Mouse (Mus musculus) embryonic facial prominence, embryonic 14.5 days (tissue): ENCODE results near the gene Slc16a1. TPM values are rescaled to one million over a fixed set of nuclear protein-coding genes. Genes with fewer than 3 reads are reported as not detected.
A peak's percentile ranks its signal among the peaks of the same experiment; 100 is the strongest.

Experiments used
- ATAC-seq: fragments of 200-750 bp; cut with Nextera tagmentation; 2 replicates; pipeline ENCODE4 v1.8.0; 2017; ENCODE audit warnings: low read depth, moderate number of reproducible peaks, moderate TSS enrichment
- DNase-seq: peaks from one replicate; pipeline ENCODE4 v3.0.0-alpha.2; 2015; ENCODE audit warnings: low spot score
- H3K27ac ChIP-seq: fragments of 300-500 bp; sonication (generic); replicated peaks from 2 replicates; pipeline ENCODE4 v1.5.1; 2014; ENCODE audit warnings: low read depth, mild to moderate bottlenecking, low read length, moderate library complexity
- H3K27me3 ChIP-seq: fragments of 300-500 bp; sonication (generic); replicated peaks from 2 replicates; pipeline ENCODE4 v1.6.1; 2014; ENCODE audit warnings: low read length; ENCODE audit not compliant: control insufficient read depth, insufficient read depth
- H3K36me3 ChIP-seq: fragments of 300-500 bp; sonication (generic); 2 replicates; pipeline ENCODE4 v1.6.1; 2014; ENCODE audit warnings: low read length, mixed read lengths; ENCODE audit not compliant: control insufficient read depth, insufficient read depth
- H3K4me1 ChIP-seq: fragments of 300-500 bp; sonication (generic); 2 replicates; pipeline ENCODE4 v1.6.1; 2014; ENCODE audit warnings: antibody characterized with exemption, low read length; ENCODE audit not compliant: control insufficient read depth, insufficient read depth
- H3K4me2 ChIP-seq: fragments of 300-500 bp; sonication (generic); 2 replicates; pipeline ENCODE4 v1.6.1; 2014; ENCODE audit warnings: low read depth, mild to moderate bottlenecking, low read length, moderate library complexity, mixed read lengths
- H3K4me3 ChIP-seq: fragments of 300-500 bp; sonication (generic); 2 replicates; pipeline ENCODE4 v1.5.1; 2014; ENCODE audit warnings: low read depth, mild to moderate bottlenecking, low read length
- H3K9ac ChIP-seq: fragments of 300-500 bp; sonication (generic); 2 replicates; pipeline ENCODE4 v1.6.1; 2014; ENCODE audit warnings: low read depth, mild to moderate bottlenecking, low read length, moderate library complexity, mixed read lengths
- H3K9me3 ChIP-seq: fragments of 300-500 bp; sonication (generic); 2 replicates; pipeline ENCODE4 v1.6.1; 2016; ENCODE audit warnings: low read length; ENCODE audit not compliant: control insufficient read depth
- WGBS: fragments of 180-500 bp; shearing (Covaris S2); extraction: QIAGEN DNeasy Blood & Tissue Kit; methylation state at CpG from one replicate; pipeline ENCODE4 v1.1.7; 2014; 5-methylcytosine and 5-hydroxymethylcytosine counted together
- polyA plus RNA-seq: library from polyadenylated mRNA; unstranded; fragments of >200 nt; fragmentation: Nextera tagmentation; extraction: Ambion mirVana; gene quantifications from 2 replicates; pipeline ENCODE4 v1.2.1, GENCODE M21; 2014

Slc16a1 gene
- polyA plus RNA-seq, result 30.9 and 39.2 TPM in 2 replicates

DNA sequence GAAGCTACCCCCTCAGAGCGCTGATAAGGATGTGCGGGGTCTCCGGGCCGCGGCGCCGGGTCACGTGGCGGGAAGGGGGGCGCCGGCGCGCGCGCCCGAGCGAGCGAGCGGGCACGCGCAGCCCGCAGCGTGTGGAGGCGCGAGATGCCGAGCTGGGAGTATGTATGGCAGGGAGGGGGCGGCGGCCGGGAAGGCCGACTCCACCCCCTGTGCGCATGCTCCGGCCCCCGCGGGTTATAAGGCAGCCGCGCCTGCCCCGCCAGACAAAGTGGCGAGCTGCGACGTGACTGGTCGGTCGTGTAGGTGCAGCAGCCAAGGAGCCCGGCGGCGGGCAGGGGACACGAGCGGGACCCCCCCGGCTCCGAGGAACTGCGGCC is at the start of gene Slc16a1:
Slc16a1 (plus strand) TSS at position 266 of the 377 bp plus-strand sequence.
- Histone ChIP-seq H3K4me3 (peak within 1 kb of the TSS; percentile 91), H3K4me2 (peak within 1 kb of the TSS; percentile 77), H3K9me3 (no peaks in the 10 kb centered on the region), H3K4me1 (peaks cover 6% of the 10 kb centered on the region; the same call in 1 of the 2 replicates), H3K9ac (peak within 1 kb of the TSS; percentile 89), H3K27ac (peak within 1 kb of the TSS; percentile 70), H3K36me3 (no peaks in the 10 kb centered on the region), H3K27me3 (no peaks in the 10 kb centered on the region)
- ATAC-seq (peak; percentile 98), DNase-seq (peak; percentile 96)
- WGBS, result 1% methylated on average over 20 of the region's 50 CpGs

DNA sequence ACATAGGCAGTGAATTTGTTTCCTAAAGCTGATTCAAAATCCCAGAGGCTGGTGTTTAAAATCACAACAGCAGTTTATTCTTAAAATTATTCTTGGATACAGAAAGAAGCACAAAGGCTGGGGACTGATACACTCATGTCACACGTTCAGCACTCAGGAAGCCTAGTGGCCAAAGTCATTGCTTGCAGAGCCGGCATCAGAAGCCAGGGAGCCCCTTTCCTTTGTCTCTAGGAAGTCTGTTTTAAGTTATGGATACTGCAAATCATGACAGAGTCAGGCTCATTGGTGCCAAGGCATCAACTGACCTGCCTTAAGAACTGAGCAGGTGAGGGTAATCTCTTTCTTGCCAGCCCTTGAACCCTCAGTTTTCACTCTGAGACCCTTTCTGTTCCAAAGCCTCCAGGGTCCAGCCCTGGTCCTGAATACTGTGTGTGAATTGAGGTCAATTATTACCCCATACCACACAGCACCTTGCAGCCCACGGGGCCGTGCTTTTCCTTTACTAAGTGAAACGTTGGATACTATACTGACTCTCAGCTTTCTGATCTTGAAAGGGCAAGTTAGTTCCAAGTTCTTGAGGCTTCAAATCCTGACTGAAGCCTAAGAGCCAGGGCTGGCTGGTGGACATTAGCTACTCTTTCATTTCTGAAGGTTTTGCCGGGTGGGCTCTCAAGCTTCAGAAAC is 41.9 kb upstream of the Slc16a1 start:
- Histone ChIP-seq H3K36me3 (no peaks in the 10 kb centered on the region), H3K4me3 (no peak overlapping the region), H3K9ac (no peak overlapping the region), H3K9me3 (no peaks in the 10 kb centered on the region), H3K27me3 (no peaks in the 10 kb centered on the region), H3K27ac (no peak overlapping the region), H3K4me2 (peak overlapping the region; percentile 7; the same call in 1 of the 2 replicates), H3K4me1 (no peaks in the 10 kb centered on the region)
- WGBS, result 56% methylated on average over 6 of the region's 6 CpGs
- no peak for DNase-seq
- no peak for ATAC-seq

DNA sequence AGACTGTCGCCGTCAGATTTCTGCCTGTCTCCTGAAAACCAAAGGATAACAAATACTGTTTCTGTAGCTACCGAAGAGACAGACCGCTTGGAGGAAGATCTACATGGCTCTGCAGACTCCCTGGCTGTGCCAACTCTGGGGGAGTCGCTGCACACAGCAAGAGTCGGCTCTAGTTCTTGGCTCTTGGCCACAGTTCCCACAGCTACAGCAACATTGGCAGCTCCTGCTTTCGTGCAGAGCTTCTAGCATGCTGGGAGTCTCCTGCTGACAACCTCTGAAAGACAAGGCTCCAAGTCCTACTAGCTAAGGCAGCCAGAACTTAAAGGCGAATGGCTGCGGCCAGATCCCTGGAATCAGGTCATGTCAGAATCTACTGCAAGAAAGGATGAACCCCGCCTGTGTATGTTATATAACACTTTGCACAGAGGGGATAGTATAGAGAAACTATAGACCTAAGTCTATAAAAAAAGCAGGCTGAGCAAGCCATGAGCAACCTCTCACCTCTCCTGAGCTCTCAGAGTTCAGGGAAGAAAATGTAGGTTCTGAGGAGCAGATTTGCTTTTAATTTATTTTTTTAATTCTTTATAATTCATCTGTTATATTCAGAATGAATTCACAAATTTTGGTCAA is 41.2 kb upstream of the Slc16a1 start:
- Histone ChIP-seq H3K4me1 (no peaks in the 10 kb centered on the region), H3K27me3 (no peaks in the 10 kb centered on the region), H3K4me3 (no peak overlapping the region), H3K9me3 (no peaks in the 10 kb centered on the region), H3K27ac (no peak overlapping the region), H3K4me2 (peak overlapping the region; percentile 7; the same call in 1 of the 2 replicates), H3K9ac (no peak overlapping the region), H3K36me3 (no peaks in the 10 kb centered on the region)
- 0 out of 2 replicates have a peak, but pooled peaks have one; percentile 57 for ATAC-seq
- DNase-seq, result peak; percentile 90
- WGBS, result 64% methylated on average over 10 of the region's 10 CpGs

GRCm38 (mm10) chr3:104599296-104600150 is 38.9 kb upstream of the Slc16a1 start:
- ATAC-seq (no peak), DNase-seq (no peak)
- H3K4me1 ChIP-seq, result no peaks in the 10 kb centered on the region
- H3K27me3 ChIP-seq, result no peaks in the 10 kb centered on the region
- H3K27ac ChIP-seq, result no peak overlapping the region
- WGBS, result 74% methylated on average over 20 of the region's 20 CpGs
- no peak overlapping the region for H3K4me3 ChIP-seq
- H3K9me3 ChIP-seq, result no peaks in the 10 kb centered on the region
- H3K9ac ChIP-seq, result no peak overlapping the region
- no peaks in the 10 kb centered on the region for H3K36me3 ChIP-seq
- H3K4me2 ChIP-seq, result no peak overlapping the region

- 65% methylated on average over 3 of the region's 3 CpGs for WGBS
- no peak overlapping the region for H3K4me2 ChIP-seq
- H3K9me3 ChIP-seq, result no peaks in the 10 kb centered on the region
- no peak for ATAC-seq
- H3K27me3 ChIP-seq, result no peaks in the 10 kb centered on the region
- DNase-seq, result no peak
- no peak overlapping the region for H3K4me3 ChIP-seq
- H3K9ac ChIP-seq, result no peak overlapping the region
- H3K4me1 ChIP-seq, result no peaks in the 10 kb centered on the region
- H3K27ac ChIP-seq, result no peak overlapping the region
- H3K36me3 ChIP-seq, result no peaks in the 10 kb centered on the region
These were observed 37.8 kb upstream of the Slc16a1 start for GRCm38 (mm10) chr3:104600691-104601090.

DNA sequence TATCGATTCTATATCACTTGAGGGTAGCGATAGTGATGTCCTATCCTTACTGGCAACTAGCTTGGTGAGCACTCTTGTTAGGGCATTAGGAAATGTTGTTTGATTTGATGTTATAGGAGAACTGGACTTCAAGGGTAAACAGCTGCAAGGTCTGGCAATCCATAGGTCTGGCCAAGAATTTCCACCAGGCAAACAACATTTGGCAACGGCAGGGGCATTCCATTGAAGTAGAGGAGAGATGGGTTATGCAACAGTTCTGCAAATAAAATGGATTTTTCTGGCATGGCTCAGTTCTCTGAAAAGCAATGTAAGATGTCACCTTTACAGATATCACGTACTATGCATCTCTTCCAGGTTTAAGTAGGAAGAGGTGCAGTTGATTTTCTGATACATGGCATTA is 36.8 kb upstream of the Slc16a1 start:
- Histone ChIP-seq H3K9ac (no peak overlapping the region), H3K4me3 (no peak overlapping the region), H3K4me2 (no peak overlapping the region), H3K4me1 (no peaks in the 10 kb centered on the region), H3K36me3 (no peaks in the 10 kb centered on the region), H3K27me3 (no peaks in the 10 kb centered on the region), H3K9me3 (no peaks in the 10 kb centered on the region), H3K27ac (no peak overlapping the region)
- ATAC-seq (no peak), DNase-seq (no peak)
- 89% methylated on average over 4 of the region's 4 CpGs for WGBS

DNA sequence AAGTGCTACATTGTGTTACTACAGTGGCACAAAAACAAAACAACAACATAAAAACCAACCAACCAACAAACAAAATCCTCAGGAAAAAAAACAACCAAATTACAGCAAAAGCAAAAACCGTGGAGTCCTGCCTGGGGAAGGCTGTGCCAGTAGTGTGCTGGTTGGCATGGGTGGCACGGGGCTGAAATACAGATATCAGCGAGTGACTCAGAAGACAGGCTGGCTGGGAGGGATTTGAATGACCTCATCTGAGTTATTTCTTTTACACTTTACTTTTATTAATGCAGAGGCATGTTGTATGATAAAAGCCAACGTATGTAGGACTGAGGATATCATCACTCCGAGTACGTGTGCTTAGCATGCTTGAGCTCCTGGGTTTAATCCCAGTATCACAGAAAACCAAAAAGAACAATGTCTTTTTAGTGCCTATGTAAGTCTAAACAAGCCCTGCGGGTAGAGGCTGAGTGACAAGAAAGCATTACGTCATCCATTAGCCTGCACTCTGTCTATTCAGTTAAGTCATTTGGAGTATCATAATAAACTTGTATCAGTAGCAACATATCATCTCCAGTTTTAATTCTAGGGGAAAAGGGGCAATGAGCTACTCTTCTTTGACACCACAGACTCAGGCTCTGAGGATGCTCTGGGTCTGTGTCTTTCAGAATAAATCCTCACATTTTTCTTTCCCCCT is 28.6 kb upstream of the Slc16a1 start:
- H3K27ac ChIP-seq, result no peak overlapping the region
- H3K4me3 ChIP-seq, result no peak overlapping the region
- H3K4me1 ChIP-seq, result no peaks in the 10 kb centered on the region
- no peaks in the 10 kb centered on the region for H3K27me3 ChIP-seq
- H3K9ac ChIP-seq, result no peak overlapping the region
- ATAC-seq, result no peak
- H3K36me3 ChIP-seq, result no peaks in the 10 kb centered on the region
- DNase-seq, result peak; percentile 26
- no peaks in the 10 kb centered on the region for H3K9me3 ChIP-seq
- WGBS, result 76% methylated on average over 8 of the region's 8 CpGs
- no peak overlapping the region for H3K4me2 ChIP-seq
